Comparison of ENCODE assay signal across 16 mouse cellular contexts in genomic region chr6:89466053-89466708, GRCm38 (mm10).
A peak's percentile ranks its signal among the peaks of the same experiment; 100 is the strongest.
DNase-seq lines count a peak whose midpoint lies in the region; ATAC-seq and TF ChIP-seq lines count a peak whose summit lies in the region.
"Had no signal": no experiment of that assay in that cellular context is flagged by ENCODE, and none has a peak within 500 bp of the region (broad histone marks: within the 10 kb centered on the region; RNA-seq: fewer than 3 reads in every experiment).

No protein-coding gene starts in this region.

- H3K4me3 ChIP-seq in hindbrain, embryonic 16.5 days (ENCODE audit: low read length): no peak overlapping the region
- H3K4me3 ChIP-seq in hindbrain, embryonic 13.5 days: no peak overlapping the region
- H3K4me3 ChIP-seq in thymus, adult 2 months (ENCODE audit: control insufficient read depth, insufficient read depth, low read length): no peak overlapping the region
- H3K4me3 ChIP-seq: heart, embryonic 13.5 days; limb, embryonic 15.5 days; megakaryocyte, embryonic 14.5 days; neural tube, embryonic 12.5 days; stomach, embryonic 15.5 days had no signal

- no peak for TF ChIP-seq POLR2A in thymus, adult 2 months (IDR thresholded peaks at IDR 0.05; ENCODE audit: control insufficient read depth, extremely low read depth, insufficient read depth, low read length, poor library complexity)

- ATAC-seq in hindbrain, embryonic 16.5 days: peak; percentile 59; the same call in 1 of the 2 replicates
- ATAC-seq in hindbrain, embryonic 13.5 days (ENCODE audit: low FRiP score): no peak

- 69% methylated on average over 12 of the region's 12 CpGs for WGBS in hindbrain, embryonic 16.5 days
- 78% methylated on average over 12 of the region's 12 CpGs for WGBS in hindbrain, embryonic 13.5 days
- WGBS in thymus, adult 2 months: 88% methylated on average over 12 of the region's 12 CpGs

- H3K27me3 ChIP-seq in hindbrain, embryonic 16.5 days (replicated peaks; ENCODE audit: control insufficient read depth, insufficient read depth, low read length): no peaks in the 10 kb centered on the region
- no peaks in the 10 kb centered on the region for H3K27me3 ChIP-seq in hindbrain, embryonic 13.5 days
- H3K27me3 ChIP-seq in thymus, adult 2 months (ENCODE audit: control insufficient read depth, insufficient read depth, low read length): no peaks in the 10 kb centered on the region
- H3K27me3 ChIP-seq: heart, embryonic 13.5 days; limb, embryonic 15.5 days; neural tube, embryonic 12.5 days; stomach, embryonic 15.5 days had no signal

- no peaks in the 10 kb centered on the region for H3K36me3 ChIP-seq in hindbrain, embryonic 16.5 days (ENCODE audit: control insufficient read depth, insufficient read depth, low read length)
- H3K36me3 ChIP-seq in hindbrain, embryonic 13.5 days: no peaks in the 10 kb centered on the region
- no peaks in the 10 kb centered on the region for H3K36me3 ChIP-seq in thymus, adult 2 months (ENCODE audit: control insufficient read depth, insufficient read depth, low read length)
- H3K36me3 ChIP-seq: heart, embryonic 13.5 days; limb, embryonic 15.5 days; neural tube, embryonic 12.5 days; stomach, embryonic 15.5 days had no signal

- H3K9ac ChIP-seq in hindbrain, embryonic 16.5 days (ENCODE audit: low read depth, low read length): no peak overlapping the region
- H3K9ac ChIP-seq in hindbrain, embryonic 13.5 days: no peak overlapping the region
- H3K9ac ChIP-seq: heart, embryonic 13.5 days; limb, embryonic 15.5 days; lung, embryonic 14.5 days; neural tube, embryonic 12.5 days; stomach, embryonic 15.5 days had no signal

- peak; percentile 20 for DNase-seq in right cerebral cortex, postnatal 4 days
- DNase-seq in right cerebral cortex, postnatal 25 days: no peak
- peak; percentile 89 to 91 for DNase-seq in cerebellum, postnatal 25 days
- DNase-seq in thymus, adult 2 months: no peak
- DNase-seq in kidney, postnatal 14 days: no peak
- DNase-seq: embryo, embryonic 11 days; gastrocnemius, postnatal 25 days; thymus, postnatal 4 days had no signal

- H3K4me2 ChIP-seq in hindbrain, embryonic 16.5 days (ENCODE audit: low read length): no peak overlapping the region
- no peak overlapping the region for H3K4me2 ChIP-seq in hindbrain, embryonic 13.5 days
- H3K4me2 ChIP-seq: heart, embryonic 13.5 days; limb, embryonic 15.5 days; lung, embryonic 14.5 days; neural tube, embryonic 12.5 days; stomach, embryonic 15.5 days had no signal

- H3K4me1 ChIP-seq in hindbrain, embryonic 16.5 days (ENCODE audit: control insufficient read depth, insufficient read depth, low read depth, low read length): peaks cover 7% of the 10 kb centered on the region; the same call in 1 of the 2 replicates
- H3K4me1 ChIP-seq in hindbrain, embryonic 13.5 days (replicated peaks): peaks cover 14% of the 10 kb centered on the region
- H3K4me1 ChIP-seq in thymus, adult 2 months (replicated peaks; ENCODE audit: control insufficient read depth, insufficient read depth, low read length): no peaks in the 10 kb centered on the region
- H3K4me1 ChIP-seq: megakaryocyte, embryonic 14.5 days; neural tube, embryonic 12.5 days; stomach, embryonic 15.5 days had no signal

- no peaks in the 10 kb centered on the region for H3K9me3 ChIP-seq in hindbrain, embryonic 16.5 days (ENCODE audit: control insufficient read depth, low read length)
- no peaks in the 10 kb centered on the region for H3K9me3 ChIP-seq in hindbrain, embryonic 13.5 days
- H3K9me3 ChIP-seq: heart, embryonic 13.5 days; limb, embryonic 15.5 days; megakaryocyte, embryonic 14.5 days; neural tube, embryonic 12.5 days; stomach, embryonic 15.5 days had no signal

- peak overlapping the region; percentile 36; the same call in 1 of the 2 replicates for H3K27ac ChIP-seq in hindbrain, embryonic 16.5 days (ENCODE audit: low read depth, low read length)
- no peak overlapping the region for H3K27ac ChIP-seq in hindbrain, embryonic 13.5 days
- no peak overlapping the region for H3K27ac ChIP-seq in thymus, adult 2 months (ENCODE audit: control insufficient read depth, insufficient read depth, low read length)
- H3K27ac ChIP-seq: heart, embryonic 13.5 days; limb, embryonic 15.5 days; neural tube, embryonic 12.5 days; stomach, embryonic 15.5 days had no signal

- TF ChIP-seq CTCF in thymus, adult 2 months (IDR thresholded peaks at IDR 0.05; ENCODE audit: borderline replicate concordance, control insufficient read depth, extremely low read depth, insufficient read depth, low read length, poor library complexity): no peak

Comparison
In these comparisons a context has a peak if more than half of its experiments do, and no peak if none do; other contexts are left out.
1. DNase-seq: peak in right cerebral cortex, postnatal 4 days (single experiment) and cerebellum, postnatal 25 days (2 of 2); none in right cerebral cortex, postnatal 25 days (single experiment), thymus, adult 2 months (single experiment) and kidney, postnatal 14 days (single experiment).